ENCODE assay signal across 23 mouse cellular contexts in genomic region chr2:77874678-77875077, GRCm38 (mm10). TPM values are rescaled to one million over a fixed set of nuclear protein-coding genes. Genes with fewer than 3 reads are reported as not detected.
"Had no signal": no experiment of that assay in that cellular context is flagged by ENCODE, and none has a peak within 500 bp of the region (broad histone marks: within the 10 kb centered on the region; RNA-seq: fewer than 3 reads in every experiment).

No protein-coding gene starts in this region.

- H3K36me3 ChIP-seq: limb, embryonic 13.5 days; liver, embryonic 12.5 days; liver, embryonic 15.5 days; lung, embryonic 15.5 days; midbrain, embryonic 10.5 days; midbrain, embryonic 13.5 days; stomach, embryonic 15.5 days had no signal

- H3K4me1 ChIP-seq: limb, embryonic 13.5 days; liver, embryonic 12.5 days; liver, embryonic 15.5 days; lung, embryonic 15.5 days; midbrain, embryonic 10.5 days; midbrain, embryonic 13.5 days; stomach, embryonic 15.5 days had no signal

- H3K4me2 ChIP-seq: limb, embryonic 13.5 days; liver, embryonic 12.5 days; liver, embryonic 15.5 days; lung, embryonic 15.5 days; midbrain, embryonic 13.5 days; stomach, embryonic 15.5 days had no signal

- ATAC-seq: intestine, postnatal 0 days; liver, embryonic 12.5 days; midbrain, embryonic 13.5 days; midbrain, embryonic 16.5 days had no signal

- DNase-seq: kidney, adult 2 months; kidney, postnatal 25 days; layer of hippocampus, adult 9-11 months; liver; lung, adult 18-20 months; lung, postnatal 10 days; lung, postnatal 36 days; right cerebral cortex, adult 18-20 months; right cerebral cortex, postnatal 14 days; right cerebral cortex, postnatal 4 days; thymus, postnatal 36 days had no signal

- H3K4me3 ChIP-seq: layer of hippocampus, adult 2 months; limb, embryonic 13.5 days; liver, embryonic 12.5 days; liver, embryonic 15.5 days; lung, embryonic 15.5 days; midbrain, embryonic 10.5 days; midbrain, embryonic 13.5 days; stomach, embryonic 15.5 days had no signal

- H3K9me3 ChIP-seq: limb, embryonic 13.5 days; liver, embryonic 12.5 days; liver, embryonic 15.5 days; lung, embryonic 15.5 days; midbrain, embryonic 10.5 days; midbrain, embryonic 13.5 days; stomach, embryonic 15.5 days had no signal

- H3K27me3 ChIP-seq: limb, embryonic 13.5 days; liver, embryonic 12.5 days; liver, embryonic 15.5 days; lung, embryonic 15.5 days; midbrain, embryonic 13.5 days; stomach, embryonic 15.5 days had no signal

- H3K27ac ChIP-seq: kidney, postnatal 0 days; layer of hippocampus, adult 2 months; limb, embryonic 13.5 days; liver, embryonic 12.5 days; liver, embryonic 15.5 days; lung, embryonic 15.5 days; midbrain, embryonic 10.5 days; midbrain, embryonic 13.5 days; stomach, embryonic 15.5 days had no signal

RNA-seq across cellular contexts. Expression of gene Zfp385b, which starts 55.2 kb away (rescaled TPM):
- total RNA-seq: monocyte, adult 5-6 weeks had no signal
